Mouse (Mus musculus): ENCODE data around the gene Stk17b.
A peak's percentile ranks its signal among the peaks of the same experiment; 100 is the strongest.
"Not testable (repeated sequence)": the region's sequence is repeated elsewhere in the genome, so short reads cannot be mapped to it uniquely, and the experiment has no call there.

Stk17b gene

GRCm38 (mm10) chr1:53728489-53729225 lies 56.4 kb downstream of the Stk17b start:
- no peak for DNase-seq (ENCODE audit: low spot score in 2 of 2)

- DNase-seq (ENCODE audit: low spot score in 2 of 2), result no peak
Observed at GRCm38 (mm10) chr1:53726883-53727282, 58.1 kb downstream of the Stk17b start.

GRCm38 (mm10) chr1:53721353-53721752 lies 63.7 kb downstream of the Stk17b start:
- DNase-seq (ENCODE audit: low spot score in 2 of 2), result no peak

DNA sequence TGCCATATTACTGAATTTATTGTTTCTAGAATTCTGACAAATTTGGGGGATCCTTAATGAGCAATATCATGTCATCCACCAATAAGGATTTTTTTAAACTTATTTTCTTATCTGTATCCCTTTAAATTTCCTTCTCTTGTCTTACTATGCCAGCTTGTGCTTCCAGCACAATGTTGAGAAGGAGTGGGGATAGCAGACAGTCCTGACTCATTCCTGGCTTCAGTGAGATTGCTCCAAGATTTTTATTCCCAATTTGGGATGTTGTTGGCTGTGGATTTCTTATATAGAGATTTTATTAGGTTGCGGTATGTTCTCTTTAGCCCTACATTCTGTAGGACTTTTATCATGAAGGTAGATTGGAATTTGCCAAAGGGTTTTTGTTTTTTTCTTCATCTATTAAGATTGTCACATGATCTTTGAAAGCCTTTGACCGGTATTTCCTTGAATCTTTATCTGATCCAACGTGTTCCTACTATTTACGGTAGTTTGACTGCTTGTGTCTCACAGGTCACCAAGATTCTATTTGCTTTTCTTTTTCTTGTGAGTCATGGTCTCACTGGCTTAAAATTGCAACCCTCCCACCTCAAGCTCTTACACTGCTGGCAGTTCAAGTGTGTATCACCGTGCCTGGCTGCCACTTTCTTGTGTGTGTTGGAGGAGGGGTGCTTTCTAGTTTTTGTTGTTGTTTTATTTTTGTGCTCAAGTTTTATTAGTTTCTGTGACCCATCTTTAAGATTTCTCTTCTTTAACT lies 64.2 kb downstream of the Stk17b start:
- no peak for DNase-seq (ENCODE audit: low spot score in 2 of 2)

GRCm38 (mm10) chr1:53715966-53716515 lies 69.0 kb downstream of the Stk17b start:
- no peak for DNase-seq (ENCODE audit: low spot score in 2 of 2)

DNA sequence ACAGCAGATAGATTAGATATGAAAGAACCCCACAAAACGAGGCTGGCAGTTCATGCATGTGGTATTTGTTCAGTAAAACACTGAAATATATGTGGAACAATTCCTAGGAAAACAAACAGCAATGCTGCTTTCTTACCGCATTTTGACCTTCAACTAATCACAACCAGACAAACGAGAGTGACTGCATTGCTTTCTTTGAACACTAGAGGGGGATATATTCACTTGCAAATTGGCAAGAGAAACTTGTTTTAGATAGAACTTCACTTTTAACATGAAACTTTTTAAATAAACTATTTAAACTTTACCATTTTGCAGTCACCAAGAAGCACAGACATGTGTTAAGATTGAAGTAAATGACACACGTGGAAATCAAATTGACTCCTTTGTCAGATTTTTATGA lies 69.6 kb downstream of the Stk17b start:
- DNase-seq (ENCODE audit: low spot score in 2 of 2), result no peak

DNA sequence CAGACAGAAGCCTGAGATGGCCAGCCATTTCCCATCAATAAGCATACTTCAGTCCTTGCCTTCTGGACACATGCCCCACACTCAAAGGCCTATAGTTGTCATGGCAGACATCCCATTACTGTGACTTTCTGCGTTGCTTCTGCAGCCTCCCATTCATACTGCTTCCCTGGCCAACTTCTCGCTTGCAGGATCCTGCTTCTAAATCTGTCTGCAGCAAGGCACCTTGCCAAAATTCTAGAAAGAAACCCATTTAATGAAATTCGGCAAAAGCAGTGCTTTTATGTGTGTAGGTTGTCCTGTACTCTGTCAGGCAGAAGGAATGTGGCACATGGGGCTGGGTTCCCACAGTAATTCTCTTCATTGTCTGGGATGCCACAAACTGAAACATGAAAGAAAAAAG lies 71.6 kb downstream of the Stk17b start:
- peak in 1 of 2 experiments; percentile 7 for DNase-seq (ENCODE audit: low spot score in 2 of 2)

DNA sequence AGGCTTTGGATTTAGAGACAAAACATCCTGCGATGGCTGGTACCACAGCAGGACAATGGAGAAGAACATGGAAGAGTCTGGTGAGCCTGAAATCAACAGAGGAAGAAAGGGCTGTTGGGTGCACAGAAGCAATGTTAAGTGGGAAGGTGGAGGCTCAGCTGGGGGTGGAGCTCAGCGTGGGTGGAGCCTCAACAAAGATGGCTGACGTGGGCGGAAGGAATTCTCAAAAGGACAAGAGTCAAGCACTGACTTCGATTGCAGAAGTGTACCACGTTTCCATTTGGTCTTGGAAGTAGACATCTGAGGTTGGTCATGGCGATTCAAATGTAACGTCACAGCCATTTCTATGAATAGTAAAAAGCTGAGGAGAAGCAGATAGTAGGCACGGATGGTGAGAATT lies 74.0 kb downstream of the Stk17b start:
- DNase-seq (ENCODE audit: low spot score in 2 of 2), result no peak

- DNase-seq (ENCODE audit: low spot score in 2 of 2), result not testable (repeated sequence)
Observed at GRCm38 (mm10) chr1:53709602-53710001, 75.4 kb downstream of the Stk17b start.

DNA sequence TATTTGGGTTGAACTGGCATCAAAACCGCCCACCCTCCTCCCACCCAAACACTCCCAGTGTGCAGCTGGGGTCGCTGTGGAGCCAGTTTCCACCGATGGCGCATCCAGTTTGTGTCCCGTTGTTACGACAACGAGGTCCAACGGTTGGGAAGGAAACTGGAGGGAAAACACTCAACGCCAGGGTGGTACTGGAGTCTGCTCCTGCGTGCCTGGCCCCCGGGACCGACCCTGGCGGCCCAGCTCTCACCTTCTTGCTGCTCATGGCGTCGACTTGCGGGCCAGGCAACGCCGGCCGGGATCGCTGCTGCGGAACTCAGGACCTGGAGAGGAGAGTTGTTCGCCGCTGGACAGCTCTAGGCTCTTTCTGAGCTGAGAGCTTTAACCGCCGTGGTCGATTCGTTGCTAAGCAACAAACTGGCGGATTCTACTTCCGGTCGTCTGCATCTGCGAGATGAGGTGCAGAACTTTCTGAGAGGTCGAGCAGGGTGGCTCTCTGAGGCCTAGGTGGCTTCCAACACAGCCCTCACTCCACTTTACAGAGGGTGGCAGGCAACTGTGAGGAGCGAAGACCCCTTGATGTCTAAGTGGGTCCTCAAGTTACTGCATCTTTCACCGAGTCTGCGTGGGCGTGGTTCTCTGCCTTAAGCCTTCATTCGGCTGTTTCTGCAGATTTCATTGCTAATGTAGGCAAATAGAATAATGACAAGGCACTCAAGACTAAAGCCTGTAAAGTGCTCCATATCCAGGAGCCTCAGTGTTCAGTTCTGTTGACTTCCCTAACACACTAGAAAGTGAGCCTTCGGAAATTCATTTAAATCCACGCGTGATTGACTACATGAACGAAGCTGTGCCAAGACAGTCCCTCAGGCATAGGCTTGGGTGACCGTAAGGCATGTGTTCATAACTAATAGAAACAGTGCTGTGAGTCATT lies 78.3 kb downstream of the Stk17b start, which contains the start of gene Dnah7a:
Gene Dnah7a, minus strand, starts transcription at position 354 of the 931 bp plus-strand sequence.
- DNase-seq (ENCODE audit: low spot score in 2 of 2), result peak; percentile 39 to 50
